Mouse (Mus musculus) kidney, embryonic 15.5 days (tissue): ENCODE measurements around the gene Nt5m. TPM values are rescaled to one million over a fixed set of nuclear protein-coding genes. Genes with fewer than 3 reads are reported as not detected.
A peak's percentile ranks its signal among the peaks of the same experiment; 100 is the strongest.
"Not testable (repeated sequence)": the region's sequence is repeated elsewhere in the genome, so short reads cannot be mapped to it uniquely, and the experiment has no call there.

Source experiments
- ATAC-seq: fragments of 200-750 bp; cut with Nextera tagmentation; replicated peaks from 2 replicates; pipeline ENCODE4 v1.8.0; 2017; ENCODE audit warnings: moderate TSS enrichment; ENCODE audit not compliant: low FRiP score
- H3K27ac ChIP-seq: fragments of 300-500 bp; sonication (generic); 2 replicates; pipeline ENCODE4 v1.5.1; 2015; ENCODE audit warnings: mild to moderate bottlenecking, inconsistent platforms
- H3K27me3 ChIP-seq: fragments of 300-500 bp; sonication (generic); 2 replicates; pipeline ENCODE4 v1.6.1; 2015; ENCODE audit warnings: inconsistent platforms
- H3K36me3 ChIP-seq: fragments of 300-500 bp; sonication (generic); 2 replicates; pipeline ENCODE4 v1.6.1; 2015; ENCODE audit warnings: inconsistent platforms
- H3K4me1 ChIP-seq: fragments of 300-500 bp; sonication (generic); 2 replicates; pipeline ENCODE4 v1.6.1; 2015; ENCODE audit warnings: inconsistent platforms
- H3K4me2 ChIP-seq: fragments of 300-500 bp; sonication (generic); 2 replicates; pipeline ENCODE4 v1.6.1; 2015; ENCODE audit warnings: moderate library complexity, mild to moderate bottlenecking, inconsistent platforms
- H3K4me3 ChIP-seq: fragments of 300-500 bp; sonication (generic); replicated peaks from 2 replicates; pipeline ENCODE4 v1.5.1; 2015; ENCODE audit warnings: mild to moderate bottlenecking, inconsistent platforms
- H3K9ac ChIP-seq: fragments of 300-500 bp; sonication (generic); 2 replicates; pipeline ENCODE4 v1.6.1; 2015; ENCODE audit warnings: mild to moderate bottlenecking, inconsistent platforms
- H3K9me3 ChIP-seq: fragments of 300-500 bp; sonication (generic); replicated peaks from 2 replicates; pipeline ENCODE4 v1.6.1; 2016; ENCODE audit warnings: inconsistent platforms
- WGBS: fragments of 180-500 bp; shearing (Covaris S2); methylation state at CpG from one replicate; pipeline ENCODE4 v1.1.7; 2015; ENCODE audit warnings: mixed read lengths; 5-methylcytosine and 5-hydroxymethylcytosine counted together
- polyA plus RNA-seq: library from polyadenylated mRNA; unstranded; fragments of >200 nt; fragmentation: Nextera tagmentation; extraction: Ambion mirVana; gene quantifications from 2 replicates; pipeline ENCODE4 v1.2.1, GENCODE M21; 2015

Nt5m gene
- polyA plus RNA-seq, 1 experiment from 2014 or later, result 42.8 TPM

GRCm38 (mm10) chr11:59810480-59811158, 28.6 kb upstream of the Nt5m start:
- WGBS, result 58% methylated on average over 14 of the region's 14 CpGs
- H3K27me3 ChIP-seq, result no peaks in the 10 kb centered on the region
- H3K4me3 ChIP-seq, result peak overlapping the region; percentile 90
- ATAC-seq, result no peak
- H3K4me1 ChIP-seq, result peaks cover 17% of the 10 kb centered on the region
- H3K9ac ChIP-seq, result peak overlapping the region; percentile 90
- H3K9me3 ChIP-seq, result no peaks in the 10 kb centered on the region
- H3K4me2 ChIP-seq, result peak overlapping the region; percentile 89
- peaks cover 23% of the 10 kb centered on the region for H3K36me3 ChIP-seq
- H3K27ac ChIP-seq, result peak overlapping the region; percentile 99

GRCm38 (mm10) chr11:59811211-59811610, 28.0 kb upstream of the Nt5m start:
- Histone ChIP-seq H3K27me3 (no peaks in the 10 kb centered on the region), H3K9ac (no peak overlapping the region), H3K4me3 (no peak overlapping the region), H3K27ac (no peak overlapping the region), H3K36me3 (peaks cover 21% of the 10 kb centered on the region), H3K9me3 (no peaks in the 10 kb centered on the region), H3K4me1 (peaks cover 17% of the 10 kb centered on the region), H3K4me2 (no peak overlapping the region)
- ATAC-seq, result no peak
- WGBS, result 66% methylated on average over 4 of the region's 4 CpGs

GRCm38 (mm10) chr11:59813276-59813675, 26.0 kb upstream of the Nt5m start:
- H3K27me3 ChIP-seq, result no peaks in the 10 kb centered on the region
- no peak overlapping the region for H3K27ac ChIP-seq
- no peaks in the 10 kb centered on the region for H3K9me3 ChIP-seq
- 51% methylated on average over 3 of the region's 3 CpGs for WGBS
- H3K4me3 ChIP-seq, result no peak overlapping the region
- H3K4me1 ChIP-seq, result peaks cover 12% of the 10 kb centered on the region
- peaks cover 25% of the 10 kb centered on the region for H3K36me3 ChIP-seq
- no peak for ATAC-seq
- no peak overlapping the region for H3K4me2 ChIP-seq
- no peak overlapping the region for H3K9ac ChIP-seq

GRCm38 (mm10) chr11:59814311-59814710, 24.9 kb upstream of the Nt5m start:
- H3K27ac ChIP-seq, result no peak overlapping the region
- H3K36me3 ChIP-seq, result peaks cover 35% of the 10 kb centered on the region
- H3K9me3 ChIP-seq, result no peaks in the 10 kb centered on the region
- ATAC-seq, result no peak
- no peak overlapping the region for H3K9ac ChIP-seq
- WGBS, result 93% methylated on average over 1 of the region's 1 CpGs
- H3K4me3 ChIP-seq, result no peak overlapping the region
- H3K27me3 ChIP-seq, result no peaks in the 10 kb centered on the region
- H3K4me1 ChIP-seq, result peaks cover 3% of the 10 kb centered on the region; the same call in 1 of the 2 replicates
- H3K4me2 ChIP-seq, result no peak overlapping the region

GRCm38 (mm10) chr11:59814936-59815335, 24.3 kb upstream of the Nt5m start:
- Histone ChIP-seq H3K9ac (no peak overlapping the region), H3K4me1 (peaks cover 3% of the 10 kb centered on the region; the same call in 1 of the 2 replicates), H3K4me2 (no peak overlapping the region), H3K36me3 (peaks cover 42% of the 10 kb centered on the region), H3K4me3 (no peak overlapping the region), H3K27me3 (no peaks in the 10 kb centered on the region), H3K9me3 (no peaks in the 10 kb centered on the region), H3K27ac (no peak overlapping the region)
- 75% methylated on average over 6 of the region's 6 CpGs for WGBS
- ATAC-seq, result no peak

- Histone ChIP-seq H3K27ac (no peak overlapping the region), H3K4me3 (no peak overlapping the region), H3K4me1 (peaks cover 3% of the 10 kb centered on the region; the same call in 1 of the 2 replicates), H3K36me3 (peaks cover 48% of the 10 kb centered on the region), H3K9me3 (no peaks in the 10 kb centered on the region), H3K27me3 (no peaks in the 10 kb centered on the region), H3K9ac (no peak overlapping the region), H3K4me2 (no peak overlapping the region)
- WGBS, result 86% methylated on average over 6 of the region's 6 CpGs
- no peak for ATAC-seq
Measured at GRCm38 (mm10) chr11:59815482-59816065, 23.7 kb upstream of the Nt5m start.

GRCm38 (mm10) chr11:59817916-59818315, 21.3 kb upstream of the Nt5m start:
- no peak for ATAC-seq
- H3K36me3 ChIP-seq, result peaks cover 71% of the 10 kb centered on the region
- no peak overlapping the region for H3K4me2 ChIP-seq
- no peaks in the 10 kb centered on the region for H3K4me1 ChIP-seq
- no peak overlapping the region for H3K9ac ChIP-seq
- H3K4me3 ChIP-seq, result no peak overlapping the region
- no peak overlapping the region for H3K27ac ChIP-seq
- WGBS, result 95% methylated on average over 3 of the region's 3 CpGs
- no peaks in the 10 kb centered on the region for H3K9me3 ChIP-seq
- H3K27me3 ChIP-seq, result no peaks in the 10 kb centered on the region

GRCm38 (mm10) chr11:59821625-59822024, 17.6 kb upstream of the Nt5m start:
- WGBS, result 93% methylated on average over 3 of the region's 3 CpGs
- Histone ChIP-seq H3K4me2 (no peak overlapping the region), H3K27me3 (no peaks in the 10 kb centered on the region), H3K9ac (no peak overlapping the region), H3K36me3 (peaks cover 99% of the 10 kb centered on the region), H3K4me1 (no peaks in the 10 kb centered on the region), H3K27ac (no peak overlapping the region), H3K4me3 (no peak overlapping the region), H3K9me3 (no peaks in the 10 kb centered on the region)
- no peak for ATAC-seq

GRCm38 (mm10) chr11:59837789-59838188, 1.5 kb upstream of the Nt5m start:
- not testable (repeated sequence) for H3K27ac ChIP-seq, H3K9ac ChIP-seq, H3K9me3 ChIP-seq, ATAC-seq, H3K27me3 ChIP-seq
- Histone ChIP-seq H3K4me2 (peak overlapping the region; percentile 69), H3K36me3 (peaks cover 47% of the 10 kb centered on the region), H3K4me3 (peak overlapping the region; percentile 100), H3K4me1 (peaks cover 27% of the 10 kb centered on the region)
- no CpG with 5 or more reads among the region's 1 CpGs for WGBS

GRCm38 (mm10) chr11:59838426-59838825, 821 bp upstream of the Nt5m start:
- Histone ChIP-seq H3K4me1 (peaks cover 27% of the 10 kb centered on the region), H3K4me3 (peak overlapping the region; percentile 100), H3K4me2 (peak overlapping the region; percentile 69), H3K9me3 (no peaks in the 10 kb centered on the region), H3K36me3 (peaks cover 41% of the 10 kb centered on the region), H3K27me3 (no peaks in the 10 kb centered on the region), H3K9ac (peak overlapping the region; percentile 96; the same call in 1 of the 2 replicates), H3K27ac (no peak overlapping the region)
- ATAC-seq, result no peak
- 61% methylated on average over 4 of the region's 4 CpGs for WGBS

- Histone ChIP-seq H3K9ac (peak within 1 kb of the TSS; percentile 96), H3K27me3 (no peaks in the 10 kb centered on the region), H3K9me3 (no peaks in the 10 kb centered on the region), H3K4me1 (peaks cover 27% of the 10 kb centered on the region), H3K27ac (peak within 1 kb of the TSS; percentile 99), H3K4me3 (peak within 1 kb of the TSS; percentile 100), H3K4me2 (peak within 1 kb of the TSS; percentile 69), H3K36me3 (peaks cover 32% of the 10 kb centered on the region)
- peak; percentile 97 for ATAC-seq
- WGBS, result under 1% methylated on average over 43 of the region's 43 CpGs
Measured at GRCm38 (mm10) chr11:59839459-59840126, 346 bp downstream of the Nt5m start, which contains the start of gene Cops3. Gene Cops3 (minus strand): TSS chr11:59839838.

- H3K4me3 ChIP-seq, result no peak overlapping the region
- H3K36me3 ChIP-seq, result peaks cover 15% of the 10 kb centered on the region
- peaks cover 20% of the 10 kb centered on the region for H3K4me1 ChIP-seq
- no peaks in the 10 kb centered on the region for H3K9me3 ChIP-seq
- H3K27ac ChIP-seq, result no peak overlapping the region
- no peak for ATAC-seq
- H3K9ac ChIP-seq, result no peak overlapping the region
- H3K4me2 ChIP-seq, result no peak overlapping the region
- no peaks in the 10 kb centered on the region for H3K27me3 ChIP-seq
- 95% methylated on average over 11 of the region's 11 CpGs for WGBS
Measured at GRCm38 (mm10) chr11:59846311-59846710, 7.1 kb downstream of the Nt5m start.
